Mouse (Mus musculus) lung, postnatal 36 days (tissue): ENCODE data around the gene Itgax.
A peak's percentile ranks its signal among the peaks of the same experiment; 100 is the strongest.

Experiments used
- DNase-seq: peaks from one replicate; pipeline ENCODE4 v3.0.0; 2022; ENCODE audit warnings: mixed read lengths

Gene Itgax

GRCm38 (mm10) chr7:128164001-128164400 lies 34.7 kb downstream of the Itgax start:
- no peak for DNase-seq

DNA sequence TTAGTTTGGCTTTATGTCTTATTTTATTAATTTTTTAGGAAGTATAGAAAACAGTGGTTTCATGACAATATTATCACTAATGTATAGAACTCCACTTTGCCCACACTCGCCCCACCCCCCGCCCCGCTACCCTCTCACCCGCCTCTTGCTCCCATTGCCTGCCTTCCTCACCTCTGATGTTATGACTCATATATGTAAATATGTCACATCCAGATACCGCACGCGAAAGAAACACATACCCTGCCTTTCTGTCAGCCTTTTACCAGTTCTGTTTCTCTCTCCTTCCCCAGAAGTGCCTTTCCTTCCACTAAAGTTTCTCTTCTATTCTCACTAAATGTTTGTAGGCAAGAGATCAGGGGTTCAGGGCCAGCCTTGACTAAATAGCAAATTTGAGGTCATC lies 37.0 kb downstream of the Itgax start:
- DNase-seq: no peak

DNA sequence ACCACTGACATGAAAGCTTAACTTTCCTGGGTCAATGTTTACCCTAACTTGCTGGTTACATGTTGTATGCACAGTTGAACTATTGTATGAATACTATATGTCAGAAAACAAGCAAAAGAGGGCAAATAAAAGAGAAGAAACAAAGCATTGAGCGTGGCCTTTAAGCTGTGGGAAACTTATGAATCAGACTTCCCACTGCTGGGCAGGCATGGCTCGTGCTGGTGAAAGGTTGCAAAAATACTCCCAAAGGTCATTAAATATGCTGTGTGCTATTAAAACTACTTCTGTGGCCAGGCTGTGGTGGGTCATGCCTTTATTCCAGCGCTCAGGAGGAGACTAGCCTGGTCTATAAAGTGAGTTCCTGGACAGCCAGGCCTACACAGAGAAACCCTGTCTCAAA lies 40.6 kb downstream of the Itgax start:
- DNase-seq: no peak

DNA sequence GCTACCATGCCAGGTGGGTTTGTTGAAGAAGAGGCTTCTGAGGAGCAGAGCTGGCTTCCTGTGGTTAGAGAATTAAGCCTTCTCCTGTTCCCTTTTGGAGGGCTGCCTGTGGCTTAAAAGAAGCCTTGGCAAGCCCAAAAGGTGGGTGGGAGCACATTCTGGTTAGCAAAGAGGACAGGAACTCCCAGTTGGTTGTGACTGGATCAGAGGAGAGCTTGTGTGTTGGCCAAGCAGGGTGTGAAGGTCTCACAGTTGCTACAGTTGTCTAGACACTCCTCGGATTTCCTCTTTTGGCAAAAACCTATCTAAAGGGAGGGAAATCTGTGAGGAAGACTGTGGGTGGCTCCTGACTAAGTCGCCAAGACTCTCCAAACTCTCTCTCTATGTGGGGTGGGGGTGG lies 49.0 kb downstream of the Itgax start:
- peak; percentile 39 for DNase-seq

GRCm38 (mm10) chr7:128180126-128180525 lies 50.8 kb downstream of the Itgax start:
- peak; percentile 48 for DNase-seq

DNA sequence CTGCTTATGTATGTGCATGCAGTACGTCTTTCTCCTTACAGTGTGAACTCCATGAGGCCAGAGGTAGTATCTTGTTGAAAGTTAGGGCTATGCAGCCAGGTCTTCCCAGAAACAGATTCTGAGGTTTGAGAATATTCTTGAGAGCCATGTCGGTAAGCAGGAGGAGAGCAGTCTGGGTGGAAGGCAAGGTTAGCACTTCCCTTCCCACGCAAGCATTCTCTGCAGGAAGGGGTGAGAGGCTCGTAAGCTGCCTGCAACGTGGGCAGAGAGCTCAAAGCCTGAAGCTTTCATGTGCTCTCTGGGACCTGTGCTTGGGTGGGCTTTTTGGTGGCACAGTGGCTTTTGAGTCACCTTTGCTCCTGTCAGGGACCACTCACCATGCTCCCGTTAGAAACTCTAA lies 51.2 kb downstream of the Itgax start:
- DNase-seq: no peak

DNA sequence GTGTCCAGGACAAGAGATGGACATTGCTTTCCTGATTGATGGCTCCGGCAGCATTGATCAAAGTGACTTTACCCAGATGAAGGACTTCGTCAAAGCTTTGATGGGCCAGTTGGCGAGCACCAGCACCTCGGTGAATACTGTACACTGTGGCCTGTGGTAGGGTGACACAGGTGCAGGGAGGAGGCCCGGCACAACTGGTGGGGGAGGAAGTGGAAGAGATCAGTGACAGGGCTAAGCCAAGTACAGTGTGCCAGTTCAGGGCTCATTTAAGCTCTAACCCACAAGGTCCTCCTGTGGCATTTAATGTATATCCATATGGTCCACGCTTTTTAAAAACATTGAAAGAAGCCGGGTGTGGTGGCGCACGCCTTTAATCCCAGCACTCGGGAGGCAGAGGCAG lies 52.3 kb downstream of the Itgax start:
- DNase-seq: no peak
